Mouse (Mus musculus) urinary bladder, postnatal 25 days (tissue): ENCODE data around the gene Ptbp3.

ENCODE experiments used
- DNase-seq: peaks from one replicate; pipeline ENCODE4 v3.0.0; 2022; ENCODE audit warnings: low spot score

The Ptbp3 gene

GRCm38 (mm10) chr4:59435951-59436350, 113.2 kb downstream of the Ptbp3 start:
- DNase-seq, result no peak

- peak; percentile 32 for DNase-seq
Observed at GRCm38 (mm10) chr4:59434039-59434438, 115.1 kb downstream of the Ptbp3 start.

GRCm38 (mm10) chr4:59429128-59429527, 120.0 kb downstream of the Ptbp3 start:
- DNase-seq, result no peak

DNA sequence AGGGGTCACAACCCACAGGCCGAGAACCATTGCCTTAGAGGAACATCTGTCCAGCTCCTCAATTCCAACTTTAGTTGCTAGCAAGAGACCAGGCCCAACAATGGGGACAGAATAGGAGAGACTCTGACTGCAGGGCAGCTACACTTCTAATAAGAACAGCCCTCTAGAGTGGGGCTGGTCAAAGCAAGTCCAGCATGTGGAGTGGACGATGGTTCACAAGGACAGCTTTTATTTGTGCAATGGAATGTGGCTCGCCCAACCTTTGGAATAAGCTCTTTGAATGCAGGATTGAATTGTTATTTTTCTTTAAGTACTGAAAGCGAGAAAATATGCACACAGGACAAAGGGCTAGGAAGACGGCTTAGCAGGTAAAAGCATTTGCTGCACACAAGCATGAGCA, 122.7 kb downstream of the Ptbp3 start:
- DNase-seq, result no peak

DNA sequence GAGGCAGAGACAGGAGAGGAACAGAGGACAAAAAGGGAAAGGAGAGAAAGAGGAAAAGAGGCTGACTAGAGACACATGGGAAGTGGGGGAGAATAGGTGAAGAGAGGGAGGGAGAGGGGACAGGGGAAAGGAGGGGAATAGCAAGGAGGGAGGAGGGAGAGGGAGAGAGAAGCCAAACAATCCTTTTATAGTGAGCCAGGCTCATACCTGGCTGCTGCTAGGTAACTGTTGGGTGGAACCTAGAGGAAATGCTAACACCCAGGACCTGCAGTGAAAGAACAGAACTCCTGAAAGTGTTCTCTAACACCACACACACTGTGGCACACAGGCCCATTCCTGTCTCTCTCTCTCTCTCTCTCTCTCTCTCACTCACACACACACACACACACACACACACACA, 126.4 kb downstream of the Ptbp3 start:
- DNase-seq, result no peak

DNA sequence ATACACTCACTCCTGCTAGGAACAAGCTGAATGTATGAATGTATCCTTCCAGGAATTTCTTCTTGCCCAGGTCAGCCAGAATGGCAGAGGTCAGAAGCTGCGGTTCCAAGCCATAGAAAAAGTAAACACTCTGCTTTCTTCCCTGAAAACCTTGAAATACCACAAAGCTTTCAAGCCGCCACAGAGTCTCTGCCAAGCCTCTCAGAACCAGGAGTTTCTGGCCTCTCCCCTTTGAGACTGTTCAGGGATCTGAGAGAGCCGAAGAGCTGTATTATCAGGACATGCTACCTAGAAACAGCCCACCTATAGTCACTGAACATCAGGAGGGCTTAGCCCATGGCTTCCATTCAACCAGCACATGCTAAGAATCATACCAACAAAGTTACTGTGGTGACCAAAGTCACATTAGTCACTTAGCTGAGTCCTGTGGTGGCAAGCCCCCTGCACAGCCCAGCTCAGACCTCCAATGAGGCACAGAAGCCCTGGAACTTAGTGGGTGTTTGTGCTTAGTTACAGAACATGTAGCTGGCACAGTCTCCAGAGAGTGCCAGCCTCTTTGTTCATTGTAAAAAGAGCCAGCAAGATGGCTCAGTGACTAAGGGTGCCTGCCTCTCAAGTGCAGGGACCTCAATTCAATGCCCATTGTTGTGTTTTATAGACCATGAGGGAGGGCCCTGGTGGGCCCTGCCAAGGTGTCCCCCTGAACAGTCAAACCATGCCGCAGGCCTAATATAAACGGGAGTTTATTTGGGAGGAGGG, 127.0 kb downstream of the Ptbp3 start:
- no peak for DNase-seq
